Mouse (Mus musculus) forebrain, embryonic 13.5 days (tissue): ENCODE data around the gene Mief1. TPM values are rescaled to one million over a fixed set of nuclear protein-coding genes. Genes with fewer than 3 reads are reported as not detected.
A peak's percentile ranks its signal among the peaks of the same experiment; 100 is the strongest.

Source experiments
- ATAC-seq: fragments of 200-750 bp; cut with Nextera tagmentation; 2 replicates; pipeline ENCODE4 v1.8.0; 2017
- H3K27ac ChIP-seq: fragments of 300-500 bp; sonication (generic); 2 replicates; pipeline ENCODE4 v1.5.1; 2015; ENCODE audit warnings: inconsistent platforms, mild to moderate bottlenecking, moderate library complexity
- H3K27me3 ChIP-seq: fragments of 300-500 bp; sonication (generic); 2 replicates; pipeline ENCODE4 v1.6.1; 2015; ENCODE audit warnings: mild to moderate bottlenecking, inconsistent platforms
- H3K36me3 ChIP-seq: fragments of 300-500 bp; sonication (generic); 2 replicates; pipeline ENCODE4 v1.6.1; 2015; ENCODE audit warnings: mild to moderate bottlenecking, inconsistent platforms; ENCODE audit not compliant: poor library complexity, severe bottlenecking
- H3K4me1 ChIP-seq: fragments of 300-500 bp; sonication (generic); 2 replicates; pipeline ENCODE4 v1.6.1; 2015; ENCODE audit warnings: inconsistent platforms
- H3K4me2 ChIP-seq: fragments of 300-500 bp; sonication (generic); 2 replicates; pipeline ENCODE4 v1.6.1; 2015; ENCODE audit warnings: inconsistent platforms, mild to moderate bottlenecking, moderate library complexity
- H3K4me3 ChIP-seq: fragments of 300-500 bp; sonication (generic); 2 replicates; pipeline ENCODE4 v1.5.1; 2015; ENCODE audit warnings: mild to moderate bottlenecking, inconsistent platforms
- H3K9ac ChIP-seq: fragments of 300-500 bp; sonication (generic); 2 replicates; pipeline ENCODE4 v1.6.1; 2015; ENCODE audit warnings: mild to moderate bottlenecking, inconsistent platforms
- H3K9me3 ChIP-seq: fragments of 300-500 bp; sonication (generic); replicated peaks from 2 replicates; pipeline ENCODE4 v1.6.1; 2016; ENCODE audit warnings: inconsistent platforms
- WGBS: fragments of 180-500 bp; shearing (Covaris S2); methylation state at CpG from one replicate; pipeline ENCODE4 v1.1.7; 2015; 5-methylcytosine and 5-hydroxymethylcytosine counted together
- polyA plus RNA-seq: library from polyadenylated mRNA; unstranded; fragments of >200 nt; fragmentation: Nextera tagmentation; extraction: Ambion mirVana; gene quantifications from 2 replicates; pipeline ENCODE4 v1.2.1, GENCODE M21; 2015

Gene Mief1
- polyA plus RNA-seq, 1 experiment from 2014 or later = 40.3 TPM

- Histone ChIP-seq H3K9ac (no peak overlapping the region), H3K27me3 (no peaks in the 10 kb centered on the region), H3K4me3 (peak overlapping the region; percentile 93; the same call in 1 of the 2 replicates), H3K36me3 (peaks cover 25% of the 10 kb centered on the region), H3K4me1 (peaks cover 19% of the 10 kb centered on the region), H3K4me2 (peak overlapping the region; percentile 75), H3K27ac (peak overlapping the region; percentile 81; the same call in 1 of the 2 replicates), H3K9me3 (no peaks in the 10 kb centered on the region)
- ATAC-seq = no peak
- 67% methylated on average over 4 of the region's 4 CpGs for WGBS
Observed at GRCm38 (mm10) chr15:80233053-80233452, 765 bp upstream of the Mief1 start.

GRCm38 (mm10) chr15:80235535-80235934, 1.7 kb downstream of the Mief1 start, which contains the start of gene AC140267.1:
AC140267.1 (plus strand) TSS chr15:80235835.
- Histone ChIP-seq H3K4me3 (peak within 1 kb of the TSS; percentile 93), H3K4me2 (peak within 1 kb of the TSS; percentile 75), H3K9me3 (no peaks in the 10 kb centered on the region), H3K36me3 (peaks cover 43% of the 10 kb centered on the region), H3K9ac (peak within 1 kb of the TSS; percentile 89), H3K27ac (no peak within 1 kb of the TSS), H3K27me3 (no peaks in the 10 kb centered on the region), H3K4me1 (peaks cover 14% of the 10 kb centered on the region)
- WGBS = 95% methylated on average over 9 of the region's 9 CpGs
- no peak for ATAC-seq

DNA sequence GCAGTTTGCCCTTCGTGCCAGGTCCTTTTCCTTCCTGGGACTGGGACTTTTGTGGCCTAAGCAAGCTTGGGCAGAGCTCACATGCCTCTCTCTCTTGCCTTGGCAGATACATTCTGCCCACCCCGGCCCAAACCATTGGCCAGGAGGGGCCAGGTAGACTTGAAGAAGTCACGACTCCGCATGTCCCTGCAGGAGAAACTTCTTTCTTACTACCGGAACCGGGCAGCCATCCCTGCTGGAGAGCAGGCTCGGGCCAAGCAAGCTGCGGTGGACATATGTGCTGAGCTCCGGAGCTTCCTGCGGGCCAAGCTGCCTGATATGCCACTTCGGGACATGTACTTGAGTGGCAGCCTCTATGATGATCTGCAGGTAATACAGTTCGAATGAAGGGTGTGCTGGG, 14.3 kb downstream of the Mief1 start:
- Histone ChIP-seq H3K4me2 (no peak overlapping the region), H3K27me3 (no peaks in the 10 kb centered on the region), H3K4me3 (no peak overlapping the region), H3K27ac (no peak overlapping the region), H3K9ac (no peak overlapping the region), H3K4me1 (0 out of 2 replicates have a peak, but pooled peaks cover 4% of the 10 kb centered on the region), H3K36me3 (peaks cover 87% of the 10 kb centered on the region), H3K9me3 (no peaks in the 10 kb centered on the region)
- ATAC-seq = no peak
- 97% methylated on average over 12 of the region's 12 CpGs for WGBS

GRCm38 (mm10) chr15:80248596-80248995, 14.8 kb downstream of the Mief1 start:
- Histone ChIP-seq H3K9me3 (no peaks in the 10 kb centered on the region), H3K4me2 (no peak overlapping the region), H3K9ac (no peak overlapping the region), H3K4me3 (no peak overlapping the region), H3K4me1 (peaks cover 8% of the 10 kb centered on the region), H3K27ac (no peak overlapping the region), H3K36me3 (peaks cover 83% of the 10 kb centered on the region), H3K27me3 (no peaks in the 10 kb centered on the region)
- ATAC-seq = no peak
- 97% methylated on average over 1 of the region's 1 CpGs for WGBS

DNA sequence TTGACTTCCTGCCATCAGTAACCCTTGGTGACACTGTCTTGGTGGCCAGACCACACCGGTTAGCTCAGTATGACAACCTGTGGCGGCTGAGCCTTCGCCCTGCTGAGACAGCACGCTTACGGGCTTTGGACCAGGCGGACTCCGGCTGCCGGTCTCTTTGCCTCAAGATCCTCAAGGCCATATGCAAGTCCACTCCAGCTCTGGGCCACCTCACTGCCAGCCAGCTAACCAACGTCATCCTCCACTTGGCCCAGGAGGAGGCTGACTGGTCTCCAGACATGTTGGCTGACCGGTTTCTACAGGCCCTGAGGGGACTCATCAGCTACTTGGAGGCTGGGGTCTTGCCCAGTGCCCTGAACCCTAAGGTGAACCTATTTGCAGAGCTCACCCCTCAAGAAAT, 15.9 kb downstream of the Mief1 start:
- H3K9me3 ChIP-seq = no peaks in the 10 kb centered on the region
- no peak overlapping the region for H3K4me2 ChIP-seq
- H3K4me3 ChIP-seq = no peak overlapping the region
- H3K4me1 ChIP-seq = peaks cover 19% of the 10 kb centered on the region
- no peak overlapping the region for H3K27ac ChIP-seq
- no peak overlapping the region for H3K9ac ChIP-seq
- no peaks in the 10 kb centered on the region for H3K27me3 ChIP-seq
- 94% methylated on average over 10 of the region's 10 CpGs for WGBS
- ATAC-seq = no peak
- peaks cover 72% of the 10 kb centered on the region for H3K36me3 ChIP-seq

DNA sequence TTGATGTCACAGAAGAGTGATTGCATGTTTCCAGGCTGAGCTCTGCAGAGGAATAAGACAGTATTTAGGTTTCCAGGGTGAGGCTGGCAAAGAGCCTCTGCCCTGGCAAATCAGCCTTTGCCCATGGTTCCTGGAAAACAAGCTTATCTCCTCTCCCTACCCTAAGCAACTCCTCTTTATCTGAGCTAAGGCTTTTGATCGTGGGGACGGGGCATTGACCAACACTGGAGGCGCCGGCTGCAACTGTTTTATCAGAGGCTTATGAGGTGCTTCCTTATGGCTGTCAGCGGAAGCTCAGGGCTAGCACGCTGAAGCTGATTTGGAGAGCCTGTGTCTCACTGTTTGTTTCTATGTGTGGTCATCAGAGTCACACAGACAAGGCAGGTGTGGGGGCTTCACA, 16.8 kb downstream of the Mief1 start:
- H3K9me3 ChIP-seq = no peaks in the 10 kb centered on the region
- H3K9ac ChIP-seq = no peak overlapping the region
- no peaks in the 10 kb centered on the region for H3K27me3 ChIP-seq
- H3K4me3 ChIP-seq = no peak overlapping the region
- peaks cover 66% of the 10 kb centered on the region for H3K36me3 ChIP-seq
- no peak overlapping the region for H3K4me2 ChIP-seq
- ATAC-seq = no peak
- 95% methylated on average over 6 of the region's 6 CpGs for WGBS
- H3K4me1 ChIP-seq = peaks cover 19% of the 10 kb centered on the region
- H3K27ac ChIP-seq = no peak overlapping the region

DNA sequence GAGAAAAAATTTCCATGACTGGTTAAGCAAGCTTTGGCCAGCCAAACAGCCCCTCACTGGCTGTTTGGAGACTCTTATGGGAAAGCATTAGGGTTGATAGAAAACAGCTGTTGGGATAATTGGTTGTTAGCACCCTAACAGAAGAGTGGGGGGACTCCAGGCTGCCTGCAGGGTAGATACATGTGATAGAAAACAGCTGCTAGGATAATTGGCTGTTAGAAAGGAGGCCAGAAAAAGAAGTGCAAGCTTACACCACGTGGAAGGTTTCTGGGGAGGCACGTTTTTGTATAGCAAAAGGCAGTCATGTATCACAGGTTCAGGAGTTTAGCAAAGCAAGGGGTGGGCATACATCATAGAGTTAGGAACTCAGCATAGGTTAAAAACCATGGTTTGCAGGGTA, 19.7 kb downstream of the Mief1 start:
- 33% methylated on average over 2 of the region's 2 CpGs for WGBS
- no peaks in the 10 kb centered on the region for H3K27me3 ChIP-seq
- no peak overlapping the region for H3K9ac ChIP-seq
- H3K4me3 ChIP-seq = no peak overlapping the region
- H3K4me1 ChIP-seq = peaks cover 40% of the 10 kb centered on the region
- peak overlapping the region; percentile 97 for H3K27ac ChIP-seq
- H3K36me3 ChIP-seq = peaks cover 62% of the 10 kb centered on the region
- ATAC-seq = no peak
- H3K9me3 ChIP-seq = no peaks in the 10 kb centered on the region
- H3K4me2 ChIP-seq = peak overlapping the region; percentile 87; the same call in 1 of the 2 replicates

DNA sequence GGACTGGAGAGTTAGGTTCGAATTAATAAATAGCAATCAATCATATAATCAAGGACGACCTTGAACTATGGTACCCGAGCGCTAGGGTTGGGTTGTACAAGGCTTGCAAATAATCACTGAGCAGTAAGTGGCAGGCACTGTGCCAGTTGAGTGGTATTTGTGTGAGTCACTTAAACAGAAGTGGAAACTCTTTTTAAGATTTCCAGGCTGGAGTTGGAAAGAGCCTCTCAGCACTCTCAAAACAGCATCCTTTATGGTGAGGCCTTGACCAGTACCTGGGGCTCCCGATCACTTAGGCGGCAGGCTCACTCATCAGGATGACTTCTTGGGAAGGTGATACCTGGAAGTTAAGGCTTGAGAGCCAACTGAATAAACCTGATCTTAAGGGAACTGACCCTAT, 20.4 kb downstream of the Mief1 start:
- H3K27ac ChIP-seq = peak overlapping the region; percentile 97
- H3K36me3 ChIP-seq = peaks cover 61% of the 10 kb centered on the region
- peak overlapping the region; percentile 100 for H3K9ac ChIP-seq
- WGBS = 57% methylated on average over 6 of the region's 6 CpGs
- peak overlapping the region; percentile 99 for H3K4me3 ChIP-seq
- H3K4me2 ChIP-seq = peak overlapping the region; percentile 87
- peaks cover 40% of the 10 kb centered on the region for H3K4me1 ChIP-seq
- no peaks in the 10 kb centered on the region for H3K27me3 ChIP-seq
- no peaks in the 10 kb centered on the region for H3K9me3 ChIP-seq
- no peak for ATAC-seq

DNA sequence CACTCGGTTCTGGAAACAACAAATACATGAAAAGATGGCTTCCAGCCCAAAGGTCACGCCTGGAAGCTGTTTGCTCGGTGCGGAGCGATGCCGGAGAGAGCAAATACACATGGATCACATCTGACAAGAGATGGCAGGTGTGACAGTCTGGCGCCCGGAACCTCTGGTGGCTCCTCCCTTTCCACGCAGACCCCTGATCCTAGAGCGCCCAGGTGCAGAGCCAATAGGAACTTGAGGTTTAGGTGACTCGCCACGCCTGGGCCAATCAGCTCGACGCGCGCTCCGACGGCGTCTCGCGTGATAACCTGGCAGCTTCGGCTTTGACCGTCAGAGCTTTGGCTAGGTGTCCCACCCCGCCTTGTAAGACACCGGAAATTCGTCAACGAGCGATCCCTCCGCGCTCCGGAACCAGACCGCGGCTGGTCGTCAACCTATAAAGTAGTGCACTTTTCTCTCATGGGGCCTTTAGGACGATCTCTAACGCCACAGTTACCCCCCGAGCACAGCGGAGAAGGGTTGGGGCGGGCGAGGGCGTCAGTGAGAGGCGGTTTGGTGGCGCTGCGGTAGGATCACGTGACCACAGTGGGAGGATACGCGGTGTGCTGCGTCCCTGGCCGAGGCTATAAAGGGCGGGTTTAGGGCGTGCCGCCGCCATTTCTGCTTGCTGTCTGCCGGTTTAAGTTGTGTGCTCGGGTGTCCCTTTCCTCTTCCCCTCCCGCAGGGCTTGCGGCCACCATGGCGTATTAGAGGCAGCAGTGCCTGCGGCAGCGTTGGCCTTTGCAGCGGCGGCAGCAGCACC, 21.2 kb downstream of the Mief1 start, which contains the start of gene Atf4:
Gene Atf4 (plus strand): TSS at position 338 of the 799 bp plus-strand sequence.
- under 1% methylated on average over 61 of the region's 62 CpGs for WGBS
- Histone ChIP-seq H3K9ac (peak within 1 kb of the TSS; percentile 100), H3K9me3 (no peaks in the 10 kb centered on the region), H3K36me3 (peaks cover 61% of the 10 kb centered on the region), H3K4me3 (peak within 1 kb of the TSS; percentile 99), H3K4me2 (peak within 1 kb of the TSS; percentile 87), H3K4me1 (peaks cover 40% of the 10 kb centered on the region), H3K27me3 (no peaks in the 10 kb centered on the region), H3K27ac (peak within 1 kb of the TSS; percentile 97)
- peak; percentile 97 for ATAC-seq

DNA sequence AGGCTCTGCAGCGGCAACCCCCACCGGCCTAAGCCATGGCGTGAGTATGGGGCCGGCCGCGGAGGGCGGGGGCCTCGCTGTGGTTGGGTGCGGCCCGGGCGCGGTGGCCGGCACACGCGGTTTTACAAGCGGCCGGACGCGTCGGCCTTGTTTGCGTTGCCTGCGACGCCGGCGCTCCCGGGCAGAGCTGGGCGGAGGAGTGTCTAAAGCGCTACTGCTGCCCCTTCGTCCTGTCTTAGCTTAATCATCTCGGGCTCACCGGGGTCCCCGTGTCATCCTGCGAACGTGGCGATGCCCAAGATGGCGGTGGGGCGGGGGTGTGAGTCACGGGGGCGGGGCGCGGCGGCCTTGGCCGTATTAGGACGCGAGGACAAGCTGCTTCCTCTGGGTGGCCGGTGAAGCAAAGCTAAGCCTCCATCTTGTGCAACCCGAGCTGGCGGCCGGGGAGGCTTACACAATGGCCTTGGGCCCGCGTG, 21.9 kb downstream of the Mief1 start:
- H3K4me1 ChIP-seq = peaks cover 44% of the 10 kb centered on the region
- under 1% methylated on average over 43 of the region's 51 CpGs for WGBS
- H3K27me3 ChIP-seq = no peaks in the 10 kb centered on the region
- ATAC-seq = peak; percentile 14
- H3K9ac ChIP-seq = peak overlapping the region; percentile 100
- peak overlapping the region; percentile 99 for H3K4me3 ChIP-seq
- H3K27ac ChIP-seq = peak overlapping the region; percentile 97
- H3K36me3 ChIP-seq = peaks cover 61% of the 10 kb centered on the region
- peak overlapping the region; percentile 87 for H3K4me2 ChIP-seq
- H3K9me3 ChIP-seq = no peaks in the 10 kb centered on the region

DNA sequence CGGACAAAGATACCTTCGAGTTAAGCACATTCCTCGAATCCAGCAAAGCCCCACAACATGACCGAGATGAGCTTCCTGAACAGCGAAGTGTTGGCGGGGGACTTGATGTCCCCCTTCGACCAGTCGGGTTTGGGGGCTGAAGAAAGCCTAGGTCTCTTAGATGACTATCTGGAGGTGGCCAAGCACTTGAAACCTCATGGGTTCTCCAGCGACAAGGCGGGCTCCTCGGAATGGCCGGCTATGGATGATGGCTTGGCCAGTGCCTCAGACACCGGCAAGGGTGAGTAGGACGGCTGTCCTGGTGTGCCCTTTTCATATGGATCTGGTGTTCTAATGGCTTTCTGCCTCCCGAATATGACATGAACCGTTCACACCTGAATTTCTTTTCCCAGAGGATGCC, 22.4 kb downstream of the Mief1 start:
- peaks cover 44% of the 10 kb centered on the region for H3K4me1 ChIP-seq
- H3K4me2 ChIP-seq = peak overlapping the region; percentile 87
- H3K36me3 ChIP-seq = peaks cover 55% of the 10 kb centered on the region
- peak overlapping the region; percentile 100 for H3K9ac ChIP-seq
- peak overlapping the region; percentile 97 for H3K27ac ChIP-seq
- no peaks in the 10 kb centered on the region for H3K9me3 ChIP-seq
- no peak for ATAC-seq
- 11% methylated on average over 16 of the region's 16 CpGs for WGBS
- H3K27me3 ChIP-seq = no peaks in the 10 kb centered on the region
- peak overlapping the region; percentile 99 for H3K4me3 ChIP-seq
